Mouse (Mus musculus) ovary, postnatal 36 days (tissue): Measurements from ENCODE around the gene Shc2.

Experiments
- DNase-seq: peaks from one replicate; pipeline ENCODE4 v3.0.0; 2022; ENCODE audit warnings: low spot score, mixed read lengths

Gene Shc2

GRCm38 (mm10) chr10:79613578-79614304 lies 24.0 kb downstream of the Shc2 start, which contains the start of gene C2cd4c:
TSS of gene C2cd4c (minus strand) at chr10:79614025.
- DNase-seq, result peak; percentile 58

DNA sequence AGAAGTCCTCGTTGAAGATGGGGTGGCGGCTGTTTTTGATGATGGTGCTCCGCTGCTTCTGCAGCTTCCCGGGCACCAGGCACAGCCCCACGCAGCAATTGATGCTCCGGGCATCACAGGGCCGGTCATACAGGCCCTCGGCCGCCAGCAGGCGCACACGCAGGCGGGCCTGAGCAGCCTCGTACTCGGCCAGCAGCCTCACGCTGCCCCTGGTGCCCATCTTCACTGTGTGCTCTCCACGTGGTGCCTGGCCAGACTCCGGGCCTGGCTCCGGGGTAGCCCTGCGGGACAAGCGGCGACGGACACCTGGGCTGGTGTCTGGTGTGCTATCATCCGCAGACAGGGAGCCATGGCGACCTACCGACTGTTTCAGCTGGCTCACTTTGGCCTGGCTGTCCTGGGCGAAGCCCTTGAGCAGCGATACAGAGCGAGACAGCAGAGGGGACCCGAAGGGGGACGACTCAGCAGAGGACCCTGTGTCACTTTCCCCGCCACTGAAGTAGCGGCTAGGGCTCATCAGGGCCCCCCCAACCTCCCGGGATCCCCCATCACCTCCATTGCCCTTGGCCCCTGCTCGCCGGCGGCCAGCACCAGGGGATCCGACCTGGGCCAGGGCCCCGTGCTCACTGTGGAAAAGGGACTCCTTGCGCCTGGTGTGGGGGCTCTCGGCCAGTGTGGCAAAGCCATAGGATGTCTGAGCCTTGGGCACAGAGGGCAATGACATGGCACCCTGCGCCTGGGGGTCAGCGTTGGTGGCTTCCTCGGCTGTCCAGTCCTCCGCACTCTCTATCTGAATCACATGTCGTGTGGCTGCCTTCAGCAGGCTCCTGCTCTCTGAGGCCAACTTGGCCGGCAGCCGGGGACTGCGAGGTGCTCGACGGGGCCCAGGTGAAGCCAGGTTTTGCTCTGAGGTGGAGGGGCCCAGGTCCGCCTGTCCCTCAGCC lies 25.3 kb downstream of the Shc2 start:
- DNase-seq, result peak; percentile 33

DNA sequence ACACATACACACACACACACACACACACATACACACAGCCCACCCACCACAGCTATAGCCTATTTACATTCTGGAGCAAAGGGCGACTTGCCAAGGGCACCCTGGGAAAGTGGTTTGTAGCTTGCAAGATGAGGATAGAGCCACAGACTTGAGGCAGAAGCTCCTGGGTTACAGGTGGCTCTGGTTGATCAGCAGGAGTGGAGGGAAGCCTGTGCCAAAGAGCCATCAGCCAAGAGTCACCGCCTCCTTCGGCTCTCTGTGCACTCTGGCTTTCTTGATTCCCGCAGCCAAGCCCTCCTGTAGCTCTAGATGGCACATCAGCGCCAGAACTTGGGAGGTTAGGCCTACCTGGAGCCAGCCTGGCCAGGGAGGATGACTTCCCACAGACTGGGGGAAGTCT lies 26.4 kb downstream of the Shc2 start:
- DNase-seq, result no peak

- DNase-seq, result no peak
These were observed 28.4 kb downstream of the Shc2 start for GRCm38 (mm10) chr10:79609276-79609675.

GRCm38 (mm10) chr10:79607892-79608291 lies 29.8 kb downstream of the Shc2 start:
- DNase-seq, result no peak

GRCm38 (mm10) chr10:79606537-79606936 lies 31.2 kb downstream of the Shc2 start:
- DNase-seq, result no peak

- DNase-seq, result no peak
These were observed 39.8 kb downstream of the Shc2 start for GRCm38 (mm10) chr10:79597936-79598230.

- DNase-seq, result no peak
These were observed 40.4 kb downstream of the Shc2 start for GRCm38 (mm10) chr10:79597051-79597935.

DNA sequence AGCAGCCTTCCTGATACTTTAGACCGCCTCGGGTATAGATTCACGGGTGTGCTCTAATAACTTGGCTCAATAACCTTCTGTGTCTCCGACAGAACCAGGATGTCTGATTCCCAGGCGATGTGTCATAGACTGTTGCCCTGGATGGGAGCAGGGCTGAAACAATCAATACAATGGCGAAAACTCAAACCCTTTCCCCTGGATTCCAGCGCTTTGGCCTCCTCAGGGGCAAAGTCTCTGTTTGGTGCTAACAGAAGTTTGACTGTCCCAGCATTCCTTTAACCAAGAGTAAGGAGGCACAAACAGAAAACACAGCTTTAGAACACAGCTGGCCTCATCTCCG lies 42.2 kb downstream of the Shc2 start:
- no peak for DNase-seq

GRCm38 (mm10) chr10:79594872-79595589 lies 42.7 kb downstream of the Shc2 start:
- DNase-seq, result peak; percentile 28

DNA sequence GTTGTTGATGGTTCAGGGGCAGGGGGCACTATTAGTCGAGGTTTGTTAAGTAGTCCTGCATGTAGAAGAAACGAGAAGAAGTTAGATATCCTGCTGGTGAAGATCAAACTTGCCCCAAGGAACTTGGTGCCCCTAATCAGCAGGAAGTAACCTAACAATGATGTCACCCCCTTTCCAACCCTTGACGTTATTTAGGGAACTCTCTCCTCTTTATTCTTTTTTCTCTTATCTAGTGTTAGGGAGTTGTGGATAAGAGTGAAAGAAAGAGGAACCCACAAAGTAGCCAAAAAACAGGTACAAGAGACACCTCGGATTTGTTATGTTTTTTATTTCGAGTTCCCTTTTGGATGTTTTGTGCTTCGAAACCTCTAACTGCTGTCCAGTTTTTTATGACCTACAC lies 43.6 kb downstream of the Shc2 start:
- DNase-seq, result no peak

GRCm38 (mm10) chr10:79590702-79591101 lies 47.0 kb downstream of the Shc2 start:
- DNase-seq, result no peak

DNA sequence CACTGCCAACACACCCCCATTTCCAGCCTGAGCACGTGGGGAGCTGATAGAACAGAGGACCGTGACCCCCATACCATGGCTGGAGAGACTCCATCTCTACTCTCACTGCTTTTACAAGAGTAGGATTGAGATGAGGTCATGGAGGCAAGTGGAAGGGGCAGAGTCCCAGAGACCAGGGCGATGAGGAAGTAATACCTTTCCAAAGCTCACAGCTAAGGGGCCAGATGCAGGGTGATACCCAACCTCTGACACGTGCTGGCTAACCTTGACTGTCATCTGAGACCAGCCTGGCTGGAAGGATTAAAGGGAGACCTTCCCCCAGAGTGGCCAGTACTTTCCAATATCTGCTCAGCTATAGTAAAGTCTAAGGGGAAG lies 50.0 kb downstream of the Shc2 start:
- no peak for DNase-seq

- no peak for DNase-seq
These were observed 50.5 kb downstream of the Shc2 start, which contains the start of gene Theg for GRCm38 (mm10) chr10:79587061-79587751. TSS of gene Theg (minus strand) at chr10:79587331.

DNA sequence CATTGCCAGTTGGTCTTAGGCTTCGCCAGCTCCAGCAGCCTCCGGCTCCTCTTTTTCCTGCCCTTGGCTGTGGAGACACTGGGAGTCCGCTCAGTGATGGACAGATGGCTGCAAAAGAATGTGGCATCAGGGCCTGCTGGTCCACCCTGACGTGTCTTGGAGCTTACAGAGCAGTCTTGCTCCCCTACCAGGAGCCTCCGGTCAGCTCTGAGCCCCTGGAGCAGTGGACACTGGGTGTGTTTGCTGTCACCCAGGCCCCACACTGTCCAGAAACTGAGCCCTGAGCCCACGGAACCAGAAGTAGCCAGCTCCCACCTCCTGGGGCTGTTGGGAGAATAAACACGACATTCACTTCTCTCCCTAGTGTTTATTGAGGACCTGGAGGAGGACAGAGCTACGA lies 51.5 kb downstream of the Shc2 start:
- DNase-seq, result no peak

- no peak for DNase-seq
These were observed 52.0 kb downstream of the Shc2 start for GRCm38 (mm10) chr10:79585723-79586122.

- DNase-seq, result no peak
These were observed 52.6 kb downstream of the Shc2 start for GRCm38 (mm10) chr10:79585136-79585535.

DNA sequence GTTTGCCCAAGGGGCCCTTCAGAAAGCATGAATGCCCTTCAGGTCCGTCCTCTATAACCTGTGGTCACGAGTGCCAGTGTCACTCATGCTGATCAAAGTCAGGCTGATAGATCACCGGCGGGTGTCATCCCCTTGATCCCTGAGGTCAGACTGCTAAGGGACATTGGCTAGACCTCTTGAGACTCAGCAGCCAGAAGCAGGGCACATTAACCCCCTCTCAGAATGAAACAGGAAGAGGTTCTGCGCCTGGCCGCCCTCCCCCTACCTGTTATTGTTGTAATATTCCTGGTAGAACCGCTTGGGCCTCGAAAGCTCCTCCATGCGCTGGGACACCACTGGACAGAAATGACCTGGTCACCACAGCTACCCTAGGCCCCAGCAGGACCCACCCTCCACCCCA lies 53.3 kb downstream of the Shc2 start:
- DNase-seq, result no peak

DNA sequence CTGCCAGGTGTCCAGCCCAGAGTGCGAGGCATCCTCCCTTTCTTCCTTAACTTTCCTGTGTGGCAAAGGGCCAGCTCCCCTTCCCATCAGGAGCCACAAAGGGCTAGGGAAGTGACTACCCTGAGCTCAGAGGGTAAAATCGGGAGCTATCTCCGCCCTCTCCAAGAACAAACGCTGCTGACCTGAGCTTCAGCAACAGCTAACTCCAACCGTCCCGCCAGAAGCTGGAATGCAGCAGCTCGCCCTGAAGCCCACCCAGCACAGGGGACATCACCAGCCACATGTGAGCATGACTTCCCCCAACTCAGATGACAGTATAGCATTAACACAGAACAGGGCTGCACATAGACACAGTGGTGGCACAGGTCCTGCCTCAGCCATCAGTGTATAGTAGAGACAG lies 53.7 kb downstream of the Shc2 start:
- no peak for DNase-seq

- DNase-seq, result no peak
These were observed 56.2 kb downstream of the Shc2 start for GRCm38 (mm10) chr10:79581501-79581900.

- peak; percentile 18 for DNase-seq
These were observed 56.9 kb downstream of the Shc2 start for GRCm38 (mm10) chr10:79580811-79581210.
